Mouse (Mus musculus): ENCODE data around the gene Sirpb1c.
"Not testable (repeated sequence)": the region's sequence is repeated elsewhere in the genome, so short reads cannot be mapped to it uniquely, and the experiment has no call there.

The Sirpb1c gene

DNA sequence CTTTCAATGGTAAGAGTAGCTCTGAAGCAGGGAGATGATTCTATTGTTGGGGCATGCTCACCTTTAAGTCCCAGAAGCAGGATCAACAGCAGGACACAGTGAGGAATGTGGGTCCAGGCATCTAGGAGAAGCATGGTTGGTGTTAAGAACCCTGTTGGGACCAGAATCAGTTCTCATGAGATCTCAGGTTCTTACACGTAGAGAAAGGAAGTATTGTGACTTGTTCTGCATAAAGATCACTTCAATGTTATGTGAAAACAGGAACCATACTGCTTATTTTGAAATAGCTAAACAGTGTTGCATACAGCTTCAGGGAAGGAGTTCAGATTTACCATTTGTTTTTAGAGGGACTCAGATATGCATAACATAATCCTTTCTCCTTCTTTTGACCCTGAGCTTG, at the start of gene Sirpb1c:
Gene Sirpb1c, minus strand, starts transcription at position 249 of the 400 bp plus-strand sequence.
- H3K36me3 ChIP-seq (ENCODE audit: insufficient read depth, low read length); H3K4me3 ChIP-seq (replicated peaks; ENCODE audit: low read length); H3K4me1 ChIP-seq (replicated peaks; ENCODE audit: low read depth, low read length); H3K27me3 ChIP-seq (ENCODE audit: insufficient read depth, low read length); H3K9me3 ChIP-seq (ENCODE audit: low read length): not testable (repeated sequence)

DNA sequence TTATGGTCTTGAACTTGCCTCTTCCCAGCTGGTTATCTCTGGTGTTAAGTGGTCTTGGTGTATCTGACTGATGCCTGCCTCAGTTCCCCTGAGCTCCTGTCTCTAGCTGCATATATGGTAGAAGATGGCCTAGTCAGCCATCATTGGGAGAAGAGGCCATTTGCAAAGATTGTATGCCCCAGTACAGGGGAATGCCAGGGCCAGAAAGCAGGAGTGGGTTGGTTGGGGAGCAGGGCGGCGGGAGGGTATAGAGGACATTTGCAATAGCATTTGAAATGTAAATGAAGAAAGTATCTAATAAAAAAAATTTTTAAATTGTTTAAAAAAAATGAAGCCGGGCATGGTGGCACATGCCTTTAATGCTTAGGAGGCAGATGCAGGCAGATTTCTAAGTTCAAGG, 38.1 kb upstream of the Sirpb1c start:
- H3K4me1 ChIP-seq (replicated peaks; ENCODE audit: low read depth, low read length) = no peaks in the 10 kb centered on the region
- TF ChIP-seq POU5F1 (IDR thresholded peaks at IDR 0.05; ENCODE audit: borderline replicate concordance, low read length) = no peak
- no peak for TF ChIP-seq NANOG (IDR thresholded peaks at IDR 0.05; ENCODE audit: borderline replicate concordance, low read length)
- TF ChIP-seq CTCF (conservative IDR thresholded peaks at IDR 0.05; ENCODE audit: low read length) = no peak
- H3K4me3 ChIP-seq (replicated peaks; ENCODE audit: low read length) = no peak overlapping the region
- no peaks in the 10 kb centered on the region for H3K27me3 ChIP-seq (ENCODE audit: insufficient read depth, low read length)
- H3K36me3 ChIP-seq (ENCODE audit: insufficient read depth, low read length) = no peaks in the 10 kb centered on the region
- no peaks in the 10 kb centered on the region for H3K9me3 ChIP-seq (ENCODE audit: low read length)

DNA sequence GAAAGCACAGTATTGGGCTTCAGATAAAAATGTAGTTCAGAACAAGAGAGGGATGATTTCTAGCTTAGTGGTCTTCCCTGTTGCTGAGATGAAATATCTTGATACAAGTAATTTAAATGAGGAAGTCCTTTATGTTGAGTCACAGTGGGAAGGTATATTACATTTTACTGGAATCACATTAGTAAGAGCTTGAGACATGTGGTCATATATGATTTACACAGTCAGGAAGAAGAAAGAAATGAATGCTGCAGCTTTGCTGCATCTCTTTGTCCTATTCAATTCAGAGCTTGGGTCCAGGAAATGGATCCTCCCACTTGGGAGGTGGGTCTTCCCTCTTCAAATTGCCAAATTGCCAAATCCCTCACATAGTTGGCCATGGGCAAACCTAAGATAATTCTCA, 7.4 kb upstream of the Sirpb1c start:
- not testable (repeated sequence) for H3K36me3 ChIP-seq (ENCODE audit: insufficient read depth, low read length); H3K27me3 ChIP-seq (ENCODE audit: insufficient read depth, low read length); H3K4me1 ChIP-seq (replicated peaks; ENCODE audit: low read depth, low read length); H3K9me3 ChIP-seq (ENCODE audit: low read length); H3K4me3 ChIP-seq (replicated peaks; ENCODE audit: low read length)

DNA sequence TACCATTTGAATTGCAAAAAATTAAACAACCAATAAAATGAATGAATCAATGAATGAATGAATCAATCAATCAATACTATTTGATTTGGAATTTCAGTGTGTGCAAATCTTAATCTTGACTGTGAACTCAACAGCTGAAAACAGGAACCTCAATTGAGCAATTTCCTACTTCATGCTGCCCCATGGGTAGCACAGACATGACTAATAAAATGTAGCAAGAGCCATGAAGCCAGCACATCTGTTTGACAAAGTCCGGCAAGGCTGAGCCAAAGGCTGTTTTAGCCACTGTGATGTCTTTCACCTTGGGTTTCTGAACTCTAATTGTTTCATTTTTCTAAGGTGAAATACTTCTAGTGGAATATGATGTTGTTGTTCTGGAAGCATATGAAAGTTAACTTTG, 1.6 kb upstream of the Sirpb1c start:
- H3K9me3 ChIP-seq (ENCODE audit: low read length) = no peaks in the 10 kb centered on the region

DNA sequence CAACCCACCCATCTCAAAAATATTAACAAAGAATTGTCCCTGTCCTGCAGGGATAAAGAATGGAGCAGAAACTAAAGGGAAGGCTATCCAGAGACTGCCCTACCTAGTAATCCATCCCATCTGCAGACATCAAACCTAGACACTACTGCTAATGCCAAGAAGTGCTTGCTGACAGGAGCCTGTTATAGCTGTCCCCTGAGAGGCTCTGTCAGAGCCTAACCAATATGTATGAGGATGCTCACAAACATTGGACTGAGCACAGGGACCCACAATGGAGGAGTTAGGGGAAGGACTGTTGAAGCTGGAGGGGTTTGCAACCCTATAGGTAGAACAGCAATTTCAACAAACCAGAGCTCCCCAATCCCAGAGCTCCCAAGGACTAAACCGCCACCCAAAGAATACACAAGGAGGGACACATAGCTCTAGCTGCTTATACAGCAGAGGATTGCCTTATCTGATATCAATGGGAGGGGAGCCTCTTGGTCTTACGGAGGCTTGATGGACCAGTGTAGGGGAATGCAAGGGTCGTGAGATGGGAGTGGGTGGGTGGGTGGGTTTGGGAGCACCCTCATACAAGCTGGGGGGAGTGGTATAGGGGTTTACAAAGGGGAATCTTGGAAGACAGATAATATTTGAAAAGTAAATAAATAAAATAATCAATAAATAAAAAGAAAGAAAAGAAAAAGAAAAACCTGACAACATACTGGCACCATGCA, 838 bp downstream of the Sirpb1c start:
- no peaks in the 10 kb centered on the region for H3K27me3 ChIP-seq (ENCODE audit: insufficient read depth, low read length)
- H3K4me3 ChIP-seq (replicated peaks; ENCODE audit: low read length) = no peak overlapping the region
- no peaks in the 10 kb centered on the region for H3K4me1 ChIP-seq (replicated peaks; ENCODE audit: low read depth, low read length)
- TF ChIP-seq NANOG (IDR thresholded peaks at IDR 0.05; ENCODE audit: borderline replicate concordance, low read length) (no peak), POU5F1 (IDR thresholded peaks at IDR 0.05; ENCODE audit: borderline replicate concordance, low read length) (no peak), CTCF (conservative IDR thresholded peaks at IDR 0.05; ENCODE audit: low read length) (no peak)
- no peaks in the 10 kb centered on the region for H3K36me3 ChIP-seq (ENCODE audit: insufficient read depth, low read length)
- no peaks in the 10 kb centered on the region for H3K9me3 ChIP-seq (ENCODE audit: low read length)

More for the DNA sequence above, 1.6 kb upstream of the Sirpb1c start:
- Histone ChIP-seq H3K36me3 (ENCODE audit: insufficient read depth, low read length) (no peaks in the 10 kb centered on the region), H3K4me1 (replicated peaks; ENCODE audit: low read depth, low read length) (no peaks in the 10 kb centered on the region), H3K4me3 (replicated peaks; ENCODE audit: low read length) (no peak overlapping the region), H3K27me3 (ENCODE audit: insufficient read depth, low read length) (no peaks in the 10 kb centered on the region)
- TF ChIP-seq NANOG (IDR thresholded peaks at IDR 0.05; ENCODE audit: borderline replicate concordance, low read length) (no peak), POU5F1 (IDR thresholded peaks at IDR 0.05; ENCODE audit: borderline replicate concordance, low read length) (no peak), CTCF (conservative IDR thresholded peaks at IDR 0.05; ENCODE audit: low read length) (no peak)

DNA sequence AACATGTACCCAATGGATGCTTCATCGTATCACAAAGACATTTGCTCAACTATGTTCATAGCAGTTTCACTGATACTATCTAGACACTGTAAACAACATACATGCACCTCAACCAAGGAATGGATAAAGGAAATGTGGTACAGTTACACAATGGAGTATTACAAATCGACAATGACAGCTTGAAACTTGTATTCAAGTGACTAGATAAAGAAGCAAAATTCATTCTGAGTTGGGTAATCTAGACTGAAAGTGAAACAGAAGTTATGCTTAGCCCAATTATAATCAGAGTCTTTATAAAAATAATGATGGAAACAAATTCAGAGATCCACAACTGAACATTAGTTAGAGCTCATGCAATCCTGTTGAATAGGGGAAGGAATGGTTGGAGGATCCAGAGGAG, 74.7 kb downstream of the Sirpb1c start:
- H3K9me3 ChIP-seq (ENCODE audit: low read length); H3K36me3 ChIP-seq (ENCODE audit: insufficient read depth, low read length); H3K4me1 ChIP-seq (replicated peaks; ENCODE audit: low read depth, low read length); H3K4me3 ChIP-seq (replicated peaks; ENCODE audit: low read length); H3K27me3 ChIP-seq (ENCODE audit: insufficient read depth, low read length): not testable (repeated sequence)
